Mouse (Mus musculus) neural tube, embryonic 14.5 days (tissue): ENCODE measurements at regions not wholly inside any gene's neighbourhood (a gene's known extent, or its start where the extent isn't known, plus 50 kb on each side); places are given as distances from the start of the nearest gene placed in this dataset.

Experiments
- ATAC-seq: fragments of 200-750 bp; cut with Nextera tagmentation; 2 replicates; pipeline ENCODE4 v1.8.0; 2017; ENCODE audit warnings: low read depth, mild to moderate bottlenecking, moderate TSS enrichment, moderate library complexity
- H3K27ac ChIP-seq: fragments of 300-500 bp; sonication (generic); 2 replicates; pipeline ENCODE4 v1.5.1; 2014; ENCODE audit warnings: low read depth, mild to moderate bottlenecking, control low read depth, low read length, moderate library complexity, mixed read lengths
- H3K27me3 ChIP-seq: fragments of 300-500 bp; sonication (generic); 2 replicates; pipeline ENCODE4 v1.6.1; 2014; ENCODE audit warnings: low read length; ENCODE audit not compliant: control insufficient read depth, insufficient read depth
- H3K36me3 ChIP-seq: fragments of 300-500 bp; sonication (generic); 2 replicates; pipeline ENCODE4 v1.6.1; 2014; ENCODE audit warnings: low read length, mixed read lengths; ENCODE audit not compliant: control insufficient read depth, insufficient read depth
- H3K4me1 ChIP-seq: fragments of 300-500 bp; sonication (generic); 2 replicates; pipeline ENCODE4 v1.6.1; 2014; ENCODE audit warnings: low read length; ENCODE audit not compliant: control insufficient read depth, insufficient read depth
- H3K4me2 ChIP-seq: fragments of 300-500 bp; sonication (generic); 2 replicates; pipeline ENCODE4 v1.6.1; 2014; ENCODE audit warnings: mild to moderate bottlenecking, low read depth, low read length, control low read depth
- H3K4me3 ChIP-seq: fragments of 300-500 bp; sonication (generic); 2 replicates; pipeline ENCODE4 v1.5.1; 2014; ENCODE audit warnings: low read depth, low read length, control low read depth, mixed read lengths
- H3K9ac ChIP-seq: fragments of 300-500 bp; sonication (generic); replicated peaks from 2 replicates; pipeline ENCODE4 v1.6.1; 2014; ENCODE audit warnings: low read depth, mild to moderate bottlenecking, control low read depth, low read length, mixed read lengths
- H3K9me3 ChIP-seq: fragments of 300-500 bp; sonication (generic); 2 replicates; pipeline ENCODE4 v1.6.1; 2016; ENCODE audit warnings: low read length; ENCODE audit not compliant: control insufficient read depth
- WGBS: fragments of 180-500 bp; shearing (Covaris S2); extraction: QIAGEN DNeasy Blood & Tissue Kit; methylation state at CpG from one replicate; pipeline ENCODE4 v1.1.7; 2014; 5-methylcytosine and 5-hydroxymethylcytosine counted together

DNA sequence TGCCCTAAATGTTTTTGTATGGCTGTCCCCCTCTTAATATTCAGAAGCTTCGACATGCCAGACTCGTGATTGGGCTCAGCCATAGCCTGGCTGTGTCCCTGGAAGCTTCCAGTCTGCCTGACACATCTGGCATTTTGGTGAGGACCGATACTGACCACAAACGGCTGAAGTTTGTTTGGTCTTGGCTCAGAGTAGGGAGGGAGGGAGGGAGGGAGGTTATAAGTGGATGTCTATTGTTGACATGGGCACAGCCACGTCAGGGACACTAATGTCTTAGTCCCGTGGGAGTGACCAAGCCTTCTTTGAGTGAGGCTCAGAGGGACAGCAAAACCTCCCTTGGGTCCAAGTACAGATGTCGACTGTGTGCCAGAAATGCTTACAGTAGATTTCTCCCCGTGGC lies 151.7 kb downstream of the Chst1 start:
- Histone ChIP-seq H3K27me3 (no peaks in the 10 kb centered on the region), H3K9ac (no peak overlapping the region), H3K4me3 (no peak overlapping the region), H3K4me1 (peaks cover 3% of the 10 kb centered on the region; the same call in 1 of the 2 replicates), H3K4me2 (no peak overlapping the region), H3K36me3 (no peaks in the 10 kb centered on the region), H3K27ac (no peak overlapping the region), H3K9me3 (no peaks in the 10 kb centered on the region)
- ATAC-seq: no peak
- 40% methylated on average over 8 of the region's 8 CpGs for WGBS

DNA sequence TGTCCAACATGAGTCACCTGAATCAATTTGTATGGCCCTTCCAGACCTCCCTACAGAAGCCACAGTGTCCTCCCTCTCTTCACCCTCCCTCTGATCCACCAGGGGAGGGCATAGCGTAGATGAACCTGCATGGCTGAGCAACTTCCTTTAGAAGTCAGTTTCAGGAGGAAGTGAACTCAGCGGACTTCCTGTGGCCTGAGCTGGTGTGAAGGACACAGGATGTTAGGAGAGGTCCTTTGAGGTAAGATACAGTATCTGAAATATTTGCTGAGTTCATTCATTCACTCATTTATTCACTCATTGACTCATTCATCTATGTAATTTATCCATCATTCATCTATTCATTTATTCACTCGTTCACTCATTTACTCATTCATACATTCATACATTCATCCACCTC lies 152.6 kb downstream of the Chst1 start:
- H3K9ac ChIP-seq: no peak overlapping the region
- no peak overlapping the region for H3K4me3 ChIP-seq
- H3K27me3 ChIP-seq: no peaks in the 10 kb centered on the region
- H3K4me2 ChIP-seq: no peak overlapping the region
- no peaks in the 10 kb centered on the region for H3K36me3 ChIP-seq
- H3K4me1 ChIP-seq: peaks cover 3% of the 10 kb centered on the region; the same call in 1 of the 2 replicates
- H3K9me3 ChIP-seq: no peaks in the 10 kb centered on the region
- ATAC-seq: no peak
- H3K27ac ChIP-seq: no peak overlapping the region
- 92% methylated on average over 3 of the region's 3 CpGs for WGBS

DNA sequence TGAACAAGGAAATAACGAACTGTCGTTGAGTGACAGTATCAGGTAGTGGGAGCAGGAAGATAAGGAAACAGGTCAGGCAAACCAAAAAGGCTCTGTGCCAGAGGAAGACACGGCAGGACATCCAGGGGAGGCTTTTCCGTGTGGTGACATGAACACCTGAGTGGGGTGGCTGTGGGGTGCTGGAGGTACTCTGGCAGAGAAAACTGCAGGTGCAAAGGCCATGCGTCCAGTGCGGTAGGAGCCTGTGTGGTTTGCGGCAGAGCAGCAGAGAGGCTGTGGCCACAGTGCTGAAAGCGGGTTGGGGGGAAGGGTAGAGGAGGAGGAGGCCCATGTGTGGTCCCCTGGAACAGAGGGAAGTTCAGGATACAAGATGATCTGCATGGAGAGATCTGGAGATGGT lies 153.3 kb downstream of the Chst1 start:
- ATAC-seq: no peak
- Histone ChIP-seq H3K4me2 (no peak overlapping the region), H3K27me3 (no peaks in the 10 kb centered on the region), H3K27ac (no peak overlapping the region), H3K36me3 (no peaks in the 10 kb centered on the region), H3K4me1 (peaks cover 3% of the 10 kb centered on the region; the same call in 1 of the 2 replicates), H3K4me3 (no peak overlapping the region), H3K9me3 (no peaks in the 10 kb centered on the region), H3K9ac (no peak overlapping the region)
- 92% methylated on average over 8 of the region's 8 CpGs for WGBS

DNA sequence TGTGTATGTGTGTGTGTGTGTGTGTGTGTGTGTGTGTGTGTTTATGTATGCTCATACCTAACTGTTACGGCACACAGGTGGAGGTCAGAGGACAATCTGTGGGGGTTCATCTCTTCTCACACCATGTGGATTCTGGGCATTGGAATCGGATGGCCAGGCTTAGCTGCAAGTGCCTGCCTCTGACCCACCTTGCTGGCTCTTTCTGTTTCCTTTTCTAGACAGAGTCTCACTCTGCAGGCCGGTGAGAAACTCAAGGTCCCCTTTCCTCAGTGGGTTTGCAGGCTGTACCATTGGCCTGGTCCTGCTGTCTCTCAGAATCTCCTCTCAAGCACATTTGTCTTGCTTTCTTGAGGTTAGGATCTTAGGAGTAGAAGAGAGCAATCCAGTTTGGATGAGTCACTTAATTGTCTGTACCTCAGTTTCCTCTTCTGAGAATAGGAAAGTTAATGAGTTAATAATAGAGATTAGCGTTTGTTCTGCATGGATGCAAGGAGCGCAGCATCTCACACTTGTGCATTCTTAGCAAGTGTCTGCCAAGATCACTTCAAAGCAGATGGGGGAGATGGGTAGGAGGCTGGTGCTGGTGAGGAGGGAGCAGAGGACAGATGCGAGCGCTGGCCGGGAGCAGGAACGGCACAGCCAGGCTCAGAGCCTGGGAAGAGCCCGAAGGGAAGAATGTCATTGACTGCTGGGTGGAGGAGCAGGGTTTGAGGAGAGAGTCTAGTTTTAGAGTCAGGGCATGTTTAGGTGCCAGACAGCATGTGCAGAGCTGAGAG lies 155.2 kb downstream of the Chst1 start:
- WGBS: 76% methylated on average over 10 of the region's 10 CpGs
- H3K27ac ChIP-seq: no peak overlapping the region
- H3K4me3 ChIP-seq: no peak overlapping the region
- no peaks in the 10 kb centered on the region for H3K36me3 ChIP-seq
- ATAC-seq: no peak
- H3K4me1 ChIP-seq: peaks cover 3% of the 10 kb centered on the region; the same call in 1 of the 2 replicates
- H3K9ac ChIP-seq: no peak overlapping the region
- H3K9me3 ChIP-seq: no peaks in the 10 kb centered on the region
- H3K27me3 ChIP-seq: no peaks in the 10 kb centered on the region
- H3K4me2 ChIP-seq: no peak overlapping the region

DNA sequence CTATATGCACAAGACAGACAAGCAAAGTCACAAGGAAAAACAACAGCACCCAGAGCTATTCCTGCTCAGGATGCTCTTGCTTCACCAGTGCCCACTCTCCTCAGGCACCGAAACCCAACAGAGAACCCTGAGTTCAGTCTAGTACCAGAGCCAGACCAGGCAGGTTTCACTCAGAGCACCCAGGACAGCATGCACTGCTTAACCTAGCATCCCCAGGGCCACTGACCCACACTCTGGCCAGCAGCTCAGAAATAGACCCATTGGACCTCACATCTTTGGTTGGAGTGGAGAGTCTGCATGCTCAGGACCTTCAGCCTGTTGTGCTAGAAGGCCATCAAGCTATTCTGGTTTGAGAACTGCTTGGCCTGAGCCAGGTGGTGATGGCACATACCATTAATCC lies 157.0 kb downstream of the Chst1 start:
- no peak for ATAC-seq
- no peaks in the 10 kb centered on the region for H3K27me3 ChIP-seq
- no peaks in the 10 kb centered on the region for H3K4me1 ChIP-seq
- H3K27ac ChIP-seq: no peak overlapping the region
- H3K9ac ChIP-seq: no peak overlapping the region
- H3K36me3 ChIP-seq: no peaks in the 10 kb centered on the region
- no peak overlapping the region for H3K4me3 ChIP-seq
- WGBS: 100% methylated on average over 1 of the region's 1 CpGs
- no peak overlapping the region for H3K4me2 ChIP-seq
- H3K9me3 ChIP-seq: no peaks in the 10 kb centered on the region

DNA sequence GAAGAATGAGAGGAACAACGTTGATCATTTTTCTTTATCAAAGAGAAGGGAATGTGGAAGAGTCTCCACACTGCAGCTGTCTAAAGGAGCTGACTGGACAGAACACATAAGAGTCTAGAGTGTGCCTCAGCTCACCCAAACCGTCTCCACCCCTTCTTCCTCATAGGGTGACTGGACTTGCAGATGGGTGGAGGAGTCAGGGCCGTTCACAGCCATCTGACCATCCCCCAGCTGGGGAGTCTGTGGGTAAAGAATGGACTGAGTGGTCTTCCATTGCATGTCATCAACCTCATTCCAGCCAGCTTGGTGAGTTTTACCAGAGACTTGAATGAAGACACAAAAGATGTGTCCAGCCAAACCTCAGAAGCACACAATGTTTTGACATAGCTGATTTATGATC lies 156.1 kb upstream of the Syt13 start:
- Histone ChIP-seq H3K27ac (no peak overlapping the region), H3K4me2 (no peak overlapping the region), H3K9me3 (no peaks in the 10 kb centered on the region), H3K27me3 (no peaks in the 10 kb centered on the region), H3K4me3 (no peak overlapping the region), H3K36me3 (no peaks in the 10 kb centered on the region), H3K4me1 (no peaks in the 10 kb centered on the region), H3K9ac (no peak overlapping the region)
- ATAC-seq: no peak
- 73% methylated on average over 3 of the region's 3 CpGs for WGBS

DNA sequence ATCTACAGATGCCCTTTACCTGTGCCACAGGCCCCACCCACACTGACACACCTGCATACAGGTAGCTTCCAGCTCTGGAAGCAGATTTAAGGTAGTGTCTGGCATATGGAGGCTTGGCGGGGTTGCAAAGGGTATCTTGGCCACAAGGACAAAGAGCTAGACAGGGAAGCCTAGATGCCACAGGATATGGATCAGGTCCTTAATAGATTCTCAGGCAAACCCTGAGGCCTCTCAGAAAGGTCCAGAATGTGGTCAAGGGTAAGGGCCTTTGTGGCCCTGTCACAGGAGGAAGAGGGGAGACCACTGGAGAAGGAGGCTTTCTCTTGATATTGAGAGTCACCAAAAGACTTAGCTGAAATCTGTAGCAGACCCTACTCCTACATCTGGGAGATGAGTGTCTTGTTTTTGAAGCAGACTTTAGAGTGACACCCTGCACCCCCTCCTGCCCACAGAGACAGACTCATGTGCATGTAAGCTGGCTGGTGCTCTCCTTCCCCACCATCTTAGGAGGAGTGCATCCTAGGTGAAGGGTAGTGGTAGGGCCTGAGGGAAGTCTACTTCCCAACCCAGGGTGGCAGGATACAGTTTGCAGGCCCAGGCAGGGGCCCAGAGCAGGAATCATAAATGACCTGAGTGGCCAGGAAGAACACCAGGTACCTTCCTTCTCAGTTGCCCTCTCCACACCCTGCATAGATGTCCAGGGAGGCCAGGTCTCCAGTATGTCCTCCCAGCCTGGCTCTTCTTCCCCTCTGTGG lies 150.8 kb upstream of the Syt13 start:
- no peak for ATAC-seq
- Histone ChIP-seq H3K4me3 (no peak overlapping the region), H3K9ac (no peak overlapping the region), H3K4me1 (no peaks in the 10 kb centered on the region), H3K27me3 (no peaks in the 10 kb centered on the region), H3K36me3 (no peaks in the 10 kb centered on the region), H3K4me2 (no peak overlapping the region), H3K9me3 (no peaks in the 10 kb centered on the region), H3K27ac (no peak overlapping the region)
- WGBS: 97% methylated on average over 1 of the region's 1 CpGs

DNA sequence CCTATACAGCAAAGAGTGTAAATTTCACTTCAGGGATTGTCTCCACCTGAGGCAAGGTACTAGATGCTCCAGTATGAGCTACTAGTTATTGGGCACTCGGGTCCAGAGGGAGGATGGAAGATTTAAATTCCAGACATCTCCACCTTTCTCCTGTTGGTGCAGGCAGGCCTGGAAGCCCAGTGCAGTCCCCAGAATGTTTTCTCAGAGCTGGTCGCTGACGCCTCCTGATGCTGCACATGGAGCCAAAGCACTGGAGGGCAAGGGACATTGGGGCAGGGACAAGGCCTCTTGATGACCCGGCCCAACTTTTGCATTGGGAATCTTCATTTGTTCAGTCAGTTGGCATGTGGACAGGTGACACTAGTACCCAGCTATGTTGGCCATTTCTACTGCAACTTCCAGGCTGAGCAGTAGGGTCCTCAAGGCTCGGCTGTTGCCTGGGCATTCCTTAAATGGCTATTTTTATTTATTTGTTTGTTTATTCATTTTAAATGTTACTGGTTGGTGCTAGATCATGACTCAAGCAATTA lies 147.4 kb upstream of the Syt13 start:
- Histone ChIP-seq H3K9me3 (no peaks in the 10 kb centered on the region), H3K4me2 (no peak overlapping the region), H3K4me1 (no peaks in the 10 kb centered on the region), H3K36me3 (no peaks in the 10 kb centered on the region), H3K9ac (no peak overlapping the region), H3K27me3 (no peaks in the 10 kb centered on the region), H3K4me3 (no peak overlapping the region), H3K27ac (no peak overlapping the region)
- no peak for ATAC-seq
- WGBS: 87% methylated on average over 5 of the region's 5 CpGs

DNA sequence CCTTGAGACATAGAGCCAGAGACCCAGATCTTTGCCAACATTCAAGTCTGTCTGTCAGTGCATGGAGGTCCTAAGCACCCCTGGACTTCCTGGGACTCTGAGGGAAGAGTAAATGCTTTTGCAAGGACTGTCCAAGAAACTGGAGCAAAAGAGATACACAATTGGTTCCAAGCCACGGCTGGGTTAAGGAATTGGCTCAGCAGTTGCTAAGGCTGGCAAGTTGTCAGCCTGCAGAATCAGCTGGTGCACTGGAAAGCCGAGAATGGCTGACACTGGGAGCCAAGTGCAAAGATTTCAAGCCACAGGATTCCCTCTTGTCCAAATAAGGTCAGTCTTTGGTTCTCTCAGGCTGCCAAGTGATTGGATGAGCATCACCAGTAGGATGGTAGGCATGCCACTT lies 146.8 kb upstream of the Syt13 start:
- 63% methylated on average over 2 of the region's 2 CpGs for WGBS
- Histone ChIP-seq H3K4me1 (no peaks in the 10 kb centered on the region), H3K4me3 (no peak overlapping the region), H3K4me2 (no peak overlapping the region), H3K9me3 (no peaks in the 10 kb centered on the region), H3K27me3 (no peaks in the 10 kb centered on the region), H3K36me3 (no peaks in the 10 kb centered on the region), H3K9ac (no peak overlapping the region), H3K27ac (no peak overlapping the region)
- no peak for ATAC-seq
